Mouse (Mus musculus): ENCODE data around the gene Gm11172.
A peak's percentile ranks its signal among the peaks of the same experiment; 100 is the strongest.

Gene Gm11172

DNA sequence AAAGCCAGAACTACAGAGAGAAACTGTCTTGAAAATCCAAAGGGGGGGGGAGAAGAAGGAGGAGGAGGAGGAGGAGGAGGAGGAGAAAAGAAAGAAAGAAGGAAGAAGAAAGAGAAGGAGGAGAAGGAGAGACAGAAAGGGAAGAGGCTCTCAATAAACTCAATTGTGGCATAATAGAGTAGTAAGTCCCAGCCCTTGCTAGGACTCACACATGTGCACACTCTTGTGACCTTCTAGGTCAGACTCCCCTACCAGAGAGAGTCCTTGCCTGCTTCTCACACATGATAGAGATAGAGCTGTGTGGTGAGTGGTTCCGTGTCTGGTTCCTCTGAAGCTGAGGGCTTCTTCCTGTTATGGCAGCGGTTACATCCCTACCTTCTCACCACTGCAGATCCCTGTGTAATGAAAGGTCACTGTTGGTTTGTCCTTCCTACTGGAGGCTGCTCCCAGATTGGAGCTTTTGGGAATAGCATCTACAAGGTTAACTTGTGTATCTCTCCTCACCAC, at the start of gene Gm11172:
TSS of gene Gm11172 (plus strand) at position 51 of the 507 bp plus-strand sequence.
- no peak for DNase-seq (ENCODE audit: low spot score)

GRCm38 (mm10) chr16:10763540-10764264, 49.0 kb upstream of the Gm11172 start:
- no peak for DNase-seq (ENCODE audit: low spot score)

- DNase-seq (ENCODE audit: low spot score) = no peak
Observed at GRCm38 (mm10) chr16:10764323-10764722, 48.4 kb upstream of the Gm11172 start.

GRCm38 (mm10) chr16:10767158-10767557, 45.6 kb upstream of the Gm11172 start:
- peak; percentile 83 for DNase-seq (ENCODE audit: low spot score)

GRCm38 (mm10) chr16:10768821-10769220, 43.9 kb upstream of the Gm11172 start:
- no peak for DNase-seq (ENCODE audit: low spot score)

- no peak for DNase-seq (ENCODE audit: low spot score)
Observed at GRCm38 (mm10) chr16:10769661-10770060, 43.1 kb upstream of the Gm11172 start.

- DNase-seq (ENCODE audit: low spot score) = no peak
Observed at GRCm38 (mm10) chr16:10770531-10771325, 42.0 kb upstream of the Gm11172 start.

DNA sequence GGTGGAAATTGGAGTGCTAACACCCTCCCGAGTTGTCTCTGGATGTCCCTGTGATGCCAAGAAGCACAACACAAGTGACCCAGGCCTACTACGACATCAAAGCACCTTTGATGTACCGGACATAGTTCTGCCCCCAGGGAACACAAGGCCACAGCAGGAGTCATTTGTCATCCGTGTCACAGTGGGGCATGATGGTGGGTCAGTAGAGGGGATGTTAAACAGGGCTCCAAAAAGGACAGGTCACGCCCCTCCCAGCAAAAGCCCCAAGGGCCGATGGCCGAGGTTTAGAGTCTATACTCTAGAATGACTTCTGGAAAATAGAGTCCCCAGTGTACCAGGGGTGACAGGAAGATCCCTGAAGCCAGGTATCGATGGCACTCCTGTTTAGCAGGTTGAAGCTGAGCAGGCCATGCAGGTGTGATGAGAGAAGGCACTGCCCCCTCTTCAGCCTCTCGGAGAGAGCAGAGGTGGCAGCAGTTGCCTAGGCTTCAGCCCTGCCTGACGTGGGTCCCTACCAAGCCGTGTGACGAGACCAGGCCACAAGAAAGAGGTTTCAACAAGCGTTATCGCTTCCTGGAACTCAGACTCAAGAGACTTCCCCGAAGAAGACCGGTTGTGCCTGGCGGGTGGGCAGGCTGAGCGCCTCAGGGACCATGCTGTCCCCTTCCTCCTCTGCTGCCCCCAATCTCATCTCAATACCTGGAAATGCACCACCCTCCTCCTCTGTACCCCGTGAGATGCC, 40.8 kb upstream of the Gm11172 start:
- no peak for DNase-seq (ENCODE audit: low spot score)

DNA sequence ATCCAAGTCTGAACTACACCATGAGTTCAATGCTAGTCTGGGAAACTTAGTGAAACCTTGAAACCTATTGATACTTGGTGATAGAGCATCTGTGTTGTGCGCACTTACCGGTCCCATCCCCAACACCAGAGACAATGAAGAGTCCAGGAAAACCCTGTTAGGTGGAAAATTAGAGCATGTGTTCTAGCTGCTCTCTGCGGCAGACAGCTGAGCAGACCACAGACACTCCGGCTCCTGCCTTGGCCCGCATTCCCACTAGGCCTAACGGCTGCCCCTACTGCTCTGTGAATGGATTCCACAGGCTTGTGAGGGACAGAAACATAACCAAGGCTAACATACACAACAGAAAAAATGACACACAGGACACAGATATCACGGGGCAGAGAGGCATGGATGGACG, 39.2 kb upstream of the Gm11172 start:
- no peak for DNase-seq (ENCODE audit: low spot score)

GRCm38 (mm10) chr16:10774726-10775125, 38.0 kb upstream of the Gm11172 start:
- DNase-seq (ENCODE audit: low spot score) = no peak

DNA sequence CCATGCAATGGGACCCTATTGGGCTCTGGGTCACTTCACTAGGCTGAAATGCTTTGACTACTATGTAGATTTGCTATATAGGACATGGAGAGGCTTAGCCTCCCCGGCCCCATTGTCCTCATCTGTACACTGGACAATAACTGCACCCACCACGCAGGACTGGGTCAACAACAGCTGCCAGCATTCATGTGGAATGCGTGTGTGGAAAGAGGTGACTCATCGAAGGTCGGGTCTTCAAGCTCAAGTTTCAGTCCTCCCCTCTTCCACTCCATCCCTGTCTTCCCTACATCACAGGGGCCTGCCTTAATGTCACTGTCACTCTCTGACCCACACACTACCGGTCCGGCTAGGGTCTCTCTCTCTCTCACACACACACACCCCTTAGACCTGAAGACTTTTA, 36.4 kb upstream of the Gm11172 start:
- DNase-seq (ENCODE audit: low spot score) = no peak

GRCm38 (mm10) chr16:10777579-10778160, 35.0 kb upstream of the Gm11172 start:
- no peak for DNase-seq (ENCODE audit: low spot score)

GRCm38 (mm10) chr16:10780631-10781120, 32.0 kb upstream of the Gm11172 start:
- DNase-seq (ENCODE audit: low spot score) = no peak

DNA sequence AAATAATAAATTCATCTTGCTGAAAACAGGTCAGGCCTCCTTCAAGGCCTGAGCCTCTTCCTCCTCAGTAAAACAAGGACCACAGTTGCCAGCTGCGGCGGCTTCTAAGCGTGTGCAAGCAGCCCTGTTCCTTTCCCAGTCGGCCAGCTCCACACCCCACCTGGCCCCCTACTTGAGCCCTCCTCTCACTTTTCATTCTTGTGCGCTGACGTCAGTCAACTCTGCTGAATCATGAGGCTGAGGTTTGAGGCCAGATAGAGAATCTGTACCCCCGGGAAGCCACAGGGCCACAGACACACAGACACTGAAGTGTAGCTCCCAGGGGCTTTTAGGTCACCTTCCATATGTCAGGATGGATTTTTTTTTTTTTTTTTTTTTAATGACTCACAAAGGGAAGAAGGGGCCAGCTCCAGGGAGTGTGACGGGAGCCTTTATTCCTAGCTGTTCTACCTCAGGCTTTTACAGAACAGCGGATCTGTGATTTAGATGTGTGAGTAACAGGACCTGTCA, 30.8 kb upstream of the Gm11172 start:
- no peak for DNase-seq (ENCODE audit: low spot score)

DNA sequence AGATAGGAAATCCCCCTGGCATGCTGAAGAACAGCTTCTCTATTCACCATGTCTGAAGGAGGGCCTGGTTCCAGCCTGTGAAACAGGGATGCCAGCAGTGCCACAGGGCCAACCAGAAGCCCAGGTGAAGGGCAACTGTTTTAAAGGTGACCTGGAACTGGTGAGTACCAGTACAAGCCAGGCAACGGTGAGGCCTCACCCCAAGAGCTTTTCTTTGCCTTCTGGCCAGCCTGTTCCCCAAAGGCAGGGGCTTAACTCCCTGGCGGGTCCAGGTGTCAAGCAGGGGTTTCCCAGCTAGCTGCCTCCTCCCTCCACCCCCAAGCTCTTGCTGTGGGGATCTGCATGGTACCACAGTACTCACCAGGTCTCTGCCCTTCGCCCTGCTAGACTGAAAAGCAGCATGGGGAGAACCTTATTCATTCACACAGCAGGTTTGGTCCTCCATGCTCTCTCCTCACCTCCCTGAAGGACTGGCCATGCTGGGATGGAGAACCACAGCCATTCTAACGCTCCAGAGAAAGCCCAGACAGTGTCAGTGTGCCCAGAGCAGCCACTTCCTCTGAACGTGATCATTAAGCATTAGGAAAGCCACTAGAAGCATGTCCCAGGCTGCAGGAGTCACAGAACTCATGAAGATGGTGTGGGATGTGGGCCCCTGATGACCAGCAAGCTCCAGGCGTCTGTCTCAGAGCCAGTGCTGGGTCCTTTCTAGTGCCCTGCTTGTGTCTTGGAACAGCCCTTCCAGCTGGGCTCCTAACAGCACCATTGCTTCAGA, 30.2 kb upstream of the Gm11172 start:
- DNase-seq (ENCODE audit: low spot score) = no peak

DNA sequence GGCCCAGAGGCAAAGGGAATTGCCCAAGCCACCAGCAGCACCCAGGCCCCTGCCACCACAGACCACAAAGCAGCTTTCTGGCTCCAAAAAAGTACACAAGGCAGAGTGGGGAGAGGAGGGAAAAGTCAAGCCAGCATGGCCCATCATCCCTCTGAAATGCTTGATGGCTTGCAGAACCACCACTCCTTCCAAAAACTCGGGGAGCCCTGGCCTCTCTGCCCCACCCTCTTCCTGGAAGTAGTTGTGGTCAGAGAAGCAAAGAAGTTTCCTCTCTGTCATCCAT, 29.6 kb upstream of the Gm11172 start:
- no peak for DNase-seq (ENCODE audit: low spot score)

GRCm38 (mm10) chr16:10783451-10783850, 29.3 kb upstream of the Gm11172 start:
- DNase-seq (ENCODE audit: low spot score) = no peak

DNA sequence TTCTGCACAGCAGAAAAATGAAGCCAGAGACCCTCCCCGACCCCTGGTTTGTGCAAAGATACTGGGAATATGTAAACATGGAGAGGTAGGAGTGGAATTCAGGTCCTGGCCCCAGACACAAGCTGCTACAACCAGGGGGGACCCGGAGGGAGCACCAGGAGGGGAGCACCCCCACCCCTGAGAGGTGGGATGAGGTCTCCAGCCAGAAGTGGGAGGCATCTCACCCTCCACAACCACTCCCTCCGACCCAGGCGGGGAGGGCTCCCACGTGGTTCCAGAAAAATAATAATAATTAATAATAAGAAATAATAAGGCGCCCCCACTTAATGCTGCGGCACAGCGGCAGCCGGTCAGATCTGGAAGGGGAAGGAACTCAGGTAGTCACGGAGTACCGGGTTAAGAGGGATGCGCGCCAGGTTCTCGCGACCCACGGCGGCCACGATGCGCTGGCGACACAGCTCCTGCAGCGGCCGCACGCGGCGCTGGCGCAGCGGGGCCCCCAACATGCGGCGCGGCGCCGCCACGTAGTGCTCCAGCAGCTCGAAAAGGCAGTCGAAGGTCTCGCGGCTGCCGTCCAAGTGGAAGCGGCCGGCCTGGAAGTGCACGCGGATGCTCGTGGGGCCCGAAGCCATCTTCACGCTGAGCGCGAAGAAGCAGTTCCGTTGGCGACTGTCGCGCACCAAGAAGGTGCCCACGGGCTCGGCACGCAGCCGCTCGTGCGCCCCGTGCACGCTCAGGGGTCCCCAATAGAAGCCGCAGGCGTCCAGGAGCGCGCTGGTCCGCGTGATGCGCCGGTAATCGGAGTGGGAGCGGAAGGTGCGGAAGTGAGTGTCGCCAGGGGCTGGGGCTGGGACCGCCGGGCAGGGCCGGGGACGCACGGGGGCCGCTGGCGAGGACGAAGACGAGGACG, 28.6 kb upstream of the Gm11172 start:
- DNase-seq (ENCODE audit: low spot score) = peak; percentile 69

GRCm38 (mm10) chr16:10784793-10785370, 27.8 kb upstream of the Gm11172 start:
- peak; percentile 97 for DNase-seq (ENCODE audit: low spot score)
